Comparison of ENCODE assay signal across 8 mouse cellular contexts in the genomic region with DNA sequence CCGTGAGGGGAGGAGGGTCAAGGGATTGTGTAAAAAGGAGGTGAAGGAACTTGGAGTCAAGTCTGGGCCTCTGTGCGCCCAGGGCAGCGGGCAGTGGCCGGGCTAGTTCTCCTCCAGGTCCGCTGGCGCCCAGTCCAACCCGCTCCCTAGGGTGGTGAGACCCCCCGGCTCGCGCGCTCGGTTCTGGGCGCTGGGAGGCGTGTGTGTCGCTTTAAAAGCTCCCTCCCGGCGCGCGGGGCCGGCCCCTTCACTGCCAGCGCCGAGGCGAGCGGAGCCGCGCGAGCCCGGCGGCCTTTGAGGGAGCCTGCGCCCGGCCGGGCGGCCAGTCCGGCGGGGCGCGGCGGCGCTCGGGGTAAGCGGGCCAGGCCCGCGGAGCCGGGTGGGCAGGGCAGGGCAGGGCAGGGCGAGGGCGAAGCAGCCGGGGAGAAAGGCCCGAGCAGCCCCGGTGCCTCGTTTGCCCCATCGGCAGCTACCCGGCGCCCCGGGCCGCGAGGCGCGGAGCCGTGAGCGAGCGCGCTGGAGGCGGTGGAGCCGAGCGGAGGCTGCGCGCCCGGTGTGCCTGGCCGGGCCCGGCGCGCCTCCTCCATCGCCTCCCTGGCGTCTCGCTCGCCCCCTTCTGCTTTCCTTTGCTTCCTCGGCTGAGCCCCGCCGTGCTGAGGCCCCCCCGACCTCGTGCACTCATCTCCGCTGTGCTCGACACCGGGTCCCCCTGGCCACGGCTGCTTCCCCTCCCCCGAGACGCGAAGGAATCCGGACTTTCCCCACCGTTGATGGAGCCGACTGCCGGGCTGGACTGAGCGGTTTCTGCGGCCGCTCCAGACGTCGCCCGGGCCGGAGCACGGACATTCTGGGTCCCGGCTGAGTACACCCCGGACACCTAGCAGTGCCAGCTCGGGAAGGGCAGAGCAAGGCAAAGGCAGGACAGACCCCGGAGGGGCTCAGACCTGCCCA. TPM values are rescaled to one million over a fixed set of nuclear protein-coding genes. Genes with fewer than 3 reads are reported as not detected.
DNase-seq lines count a peak whose midpoint lies in the region; ATAC-seq and TF ChIP-seq lines count a peak whose summit lies in the region.

A gene (plus strand): TSS at position 753 of the 951 bp plus-strand sequence.

- H3K27ac ChIP-seq in brown adipose tissue, adult 24 weeks (replicated peaks; ENCODE audit: low read depth, low read length) = no peak within 1 kb of the TSS
- peak within 1 kb of the TSS; percentile 87 for H3K27ac ChIP-seq in forebrain, embryonic 12.5 days
- H3K27ac ChIP-seq in heart, postnatal 0 days (ENCODE audit: low read depth) = peak within 1 kb of the TSS; percentile 57
- H3K27ac ChIP-seq in lung, embryonic 14.5 days (ENCODE audit: low read depth) = peak within 1 kb of the TSS; percentile 50; the same call in 1 of the 2 replicates

- under 1% methylated on average over 99 of the region's 104 CpGs for WGBS in forebrain, embryonic 12.5 days
- WGBS in heart, postnatal 0 days = under 1% methylated on average over 88 of the region's 104 CpGs
- WGBS in lung, embryonic 14.5 days = under 1% methylated on average over 96 of the region's 104 CpGs

- peaks cover 3% of the 10 kb centered on the region; the same call in 1 of the 2 replicates for H3K4me1 ChIP-seq in brown adipose tissue, adult 24 weeks (ENCODE audit: control insufficient read depth, insufficient read depth, insufficient read length, low read length)
- peaks cover 25% of the 10 kb centered on the region for H3K4me1 ChIP-seq in forebrain, embryonic 12.5 days
- peaks cover 3% of the 10 kb centered on the region; the same call in 1 of the 2 replicates for H3K4me1 ChIP-seq in heart, postnatal 0 days (ENCODE audit: control insufficient read depth, insufficient read depth)
- H3K4me1 ChIP-seq in lung, embryonic 14.5 days (ENCODE audit: insufficient read depth) = peaks cover 4% of the 10 kb centered on the region; the same call in 1 of the 2 replicates

- ATAC-seq in forebrain, embryonic 12.5 days (ENCODE audit: low FRiP score) = peak; percentile 77
- peak; percentile 78 for ATAC-seq in heart, postnatal 0 days (ENCODE audit: insufficient read depth, low read depth)
- peak; percentile 81 for ATAC-seq in lung, embryonic 14.5 days (ENCODE audit: insufficient read depth)

- TF ChIP-seq EP300 in heart, postnatal 0 days (IDR thresholded peaks at IDR 0.05; ENCODE audit: low read depth) = no peak

- peak within 1 kb of the TSS; percentile 70 for H3K4me3 ChIP-seq in brown adipose tissue, adult 24 weeks (ENCODE audit: insufficient read depth, low read depth, low read length)
- H3K4me3 ChIP-seq in forebrain, embryonic 12.5 days (replicated peaks) = peak within 1 kb of the TSS; percentile 75
- peak within 1 kb of the TSS; percentile 54 for H3K4me3 ChIP-seq in heart, postnatal 0 days (ENCODE audit: low read depth, low read length)
- peak within 1 kb of the TSS; percentile 59 for H3K4me3 ChIP-seq in lung, embryonic 14.5 days (ENCODE audit: low read depth, low read length)

- H3K9me3 ChIP-seq in forebrain, embryonic 12.5 days = no peaks in the 10 kb centered on the region
- no peaks in the 10 kb centered on the region for H3K9me3 ChIP-seq in heart, postnatal 0 days (replicated peaks; ENCODE audit: control insufficient read depth, low read length)
- H3K9me3 ChIP-seq in lung, embryonic 14.5 days (ENCODE audit: low read depth, low read length) = no peaks in the 10 kb centered on the region

- no peak for TF ChIP-seq CTCF in heart, postnatal 0 days (IDR thresholded peaks at IDR 0.05; ENCODE audit: low read depth)
- no peak for TF ChIP-seq CTCF in lung, embryonic 14.5 days (IDR thresholded peaks at IDR 0.05; ENCODE audit: low read depth)

- H3K36me3 ChIP-seq in forebrain, embryonic 12.5 days (replicated peaks) = peaks cover 3% of the 10 kb centered on the region; the same call in 1 of the 2 replicates
- H3K36me3 ChIP-seq in heart, postnatal 0 days (replicated peaks; ENCODE audit: control insufficient read depth, insufficient read depth, low read length) = no peaks in the 10 kb centered on the region
- no peaks in the 10 kb centered on the region for H3K36me3 ChIP-seq in lung, embryonic 14.5 days (ENCODE audit: insufficient read depth)

- peak; percentile 78 for DNase-seq in Muller cell, postnatal 12 days (ENCODE audit: inconsistent ontology term)
- DNase-seq in heart, postnatal 0 days (ENCODE audit: low spot score) = peak; percentile 58
- peak; percentile 79 to 87 for DNase-seq in kidney, postnatal 4 days
- DNase-seq in lung, embryonic 14.5 days = peak; percentile 86
- DNase-seq in retina, embryonic 14.5 days (ENCODE audit: low spot score) = peak; percentile 64
- DNase-seq in natural killer cell, adult 2 months (ENCODE audit: low spot score in 2 of 2) = no peak

- H3K4me2 ChIP-seq in forebrain, embryonic 12.5 days = peak within 1 kb of the TSS; percentile 97
- H3K4me2 ChIP-seq in heart, postnatal 0 days (ENCODE audit: low read depth, low read length) = peak within 1 kb of the TSS; percentile 84
- H3K4me2 ChIP-seq in lung, embryonic 14.5 days = peak within 1 kb of the TSS; percentile 99

- H3K9ac ChIP-seq in forebrain, embryonic 12.5 days = peak within 1 kb of the TSS; percentile 92
- peak within 1 kb of the TSS; percentile 52 for H3K9ac ChIP-seq in heart, postnatal 0 days (replicated peaks; ENCODE audit: low read depth, low read length)
- H3K9ac ChIP-seq in lung, embryonic 14.5 days = peak within 1 kb of the TSS; percentile 74

- peaks cover 59% of the 10 kb centered on the region for H3K27me3 ChIP-seq in forebrain, embryonic 12.5 days
- H3K27me3 ChIP-seq in heart, postnatal 0 days (ENCODE audit: control insufficient read depth, insufficient read depth, low read length) = peaks cover 45% of the 10 kb centered on the region
- peaks cover 28% of the 10 kb centered on the region for H3K27me3 ChIP-seq in lung, embryonic 14.5 days (ENCODE audit: insufficient read depth, low read length)

RNA-seq across cellular contexts. Expression of the gene that starts here (rescaled TPM):
- polyA plus RNA-seq in brown adipose tissue, adult 24 weeks (2012; ENCODE audit: insufficient read depth, insufficient read length, missing spikeins) = 9.5 and 12.1 TPM in 2 replicates
- polyA plus RNA-seq in forebrain, embryonic 12.5 days (2016; fragmentation: Nextera tagmentation; extraction: Ambion mirVana) = 4.0 and 4.7 TPM in 2 replicates
- total RNA-seq in heart, postnatal 0 days (2014; rRNA removed; ENCODE audit: low replicate concordance) = 9.6 and 13.6 TPM in 2 replicates
- 0.77 and 0.80 TPM in 2 replicates for polyA plus RNA-seq in heart, postnatal 0 days (2015; fragmentation: Nextera tagmentation; extraction: Ambion mirVana)
- polyA plus RNA-seq in lung, embryonic 14.5 days (2014; fragmentation: Nextera tagmentation; extraction: Ambion mirVana) = 1.9 and 3.0 TPM in 2 replicates

Comparison
In these comparisons a context has a peak if more than half of its experiments do, and no peak if none do; other contexts are left out.
1. DNase-seq: peak in Muller cell, postnatal 12 days (single experiment), heart, postnatal 0 days (single experiment), kidney, postnatal 4 days (2 of 2), lung, embryonic 14.5 days (single experiment) and retina, embryonic 14.5 days (single experiment); none in natural killer cell, adult 2 months (0 of 2).
2. Peak in every context shown above with its lines, with median percentiles within 50 percentile points of each other: H3K4me3 ChIP-seq, ATAC-seq, H3K4me2 ChIP-seq and H3K9ac ChIP-seq.